Mouse (Mus musculus) testis, postnatal 10 days (tissue): ENCODE measurements around the gene Trpc2.

Experiments
- DNase-seq: peaks from one replicate; pipeline ENCODE4 v3.0.0; 2021; ENCODE audit warnings: low spot score

Trpc2 gene

DNA sequence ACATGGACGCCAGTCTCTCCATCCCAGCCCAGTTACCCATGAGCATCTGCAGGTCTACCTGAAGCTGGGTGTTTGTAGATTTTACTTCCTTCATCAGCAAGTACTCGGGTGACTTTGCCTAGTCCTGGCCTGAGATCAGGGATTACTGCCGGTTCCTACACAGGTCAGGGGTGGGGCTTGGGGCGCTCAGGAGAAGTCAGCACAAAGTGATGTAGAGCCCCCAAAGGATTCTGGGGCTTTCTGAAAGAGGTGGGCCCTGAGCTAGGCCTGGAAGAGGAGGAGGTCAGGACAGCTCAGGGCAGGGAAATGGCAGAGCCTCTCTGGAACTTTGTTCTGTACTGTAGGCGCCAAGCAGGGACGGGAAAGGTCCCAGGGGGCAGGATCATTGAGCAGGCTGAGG lies 19.8 kb downstream of the Trpc2 start:
- no peak for DNase-seq

DNA sequence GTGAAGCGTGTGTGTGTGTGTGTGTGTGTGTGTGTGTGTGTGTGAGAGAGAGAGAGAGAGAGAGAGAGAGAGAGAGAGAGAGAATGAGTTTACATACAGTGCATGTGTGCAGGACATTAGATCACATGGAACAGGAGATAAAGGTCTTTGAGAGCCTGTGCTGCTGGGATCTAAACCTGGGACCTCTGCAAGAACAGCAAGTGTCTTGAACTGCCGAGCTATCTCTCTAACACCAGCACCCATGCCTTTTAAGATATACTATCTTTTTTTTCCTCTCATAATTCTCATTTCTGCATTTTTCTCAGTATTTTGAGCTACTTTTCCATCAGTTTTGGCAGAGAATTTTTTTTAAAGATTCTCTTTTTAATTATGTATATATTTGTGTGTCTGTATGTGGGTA lies 20.6 kb downstream of the Trpc2 start:
- DNase-seq = no peak

DNA sequence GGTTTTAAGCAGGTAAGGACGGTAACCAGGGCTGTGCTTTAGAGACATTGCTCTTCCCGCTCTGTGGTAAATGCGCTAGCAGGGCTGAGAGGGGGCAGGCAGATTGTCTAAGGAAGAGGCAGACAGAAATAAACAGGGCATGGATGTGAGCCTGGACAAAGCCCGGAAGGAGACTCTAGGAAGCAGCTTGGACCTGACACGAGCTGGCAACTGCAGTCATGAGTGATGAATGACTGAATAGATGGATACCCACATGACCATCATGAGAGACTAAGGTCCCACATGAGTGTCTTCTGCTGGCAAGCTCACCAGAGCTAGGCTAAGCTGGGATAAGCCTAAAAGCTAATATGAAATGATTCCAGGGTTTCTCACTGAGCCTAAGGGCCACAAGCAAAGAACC lies 21.2 kb downstream of the Trpc2 start:
- no peak for DNase-seq

DNA sequence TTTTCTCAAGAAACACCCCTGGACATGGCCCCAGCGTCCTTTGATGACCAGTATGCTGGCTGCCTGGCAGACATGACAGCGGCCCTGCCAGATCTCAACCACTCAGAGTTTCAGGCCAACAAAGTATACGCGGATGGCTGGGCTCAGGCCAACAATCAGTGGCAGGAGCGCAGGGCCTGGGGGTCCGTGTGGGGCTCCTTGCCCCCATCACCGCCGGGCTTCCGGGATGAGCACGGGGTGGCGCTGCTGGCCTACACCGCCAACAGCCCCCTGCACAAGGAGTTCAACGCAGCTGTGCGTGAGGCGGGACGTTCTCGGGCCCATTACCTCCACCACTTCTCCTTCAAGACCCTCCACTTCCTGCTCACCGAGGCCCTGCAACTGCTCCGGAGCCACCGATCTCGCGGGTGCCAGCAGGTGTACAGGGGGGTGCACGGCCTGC lies 23.8 kb downstream of the Trpc2 start:
- DNase-seq = no peak

DNA sequence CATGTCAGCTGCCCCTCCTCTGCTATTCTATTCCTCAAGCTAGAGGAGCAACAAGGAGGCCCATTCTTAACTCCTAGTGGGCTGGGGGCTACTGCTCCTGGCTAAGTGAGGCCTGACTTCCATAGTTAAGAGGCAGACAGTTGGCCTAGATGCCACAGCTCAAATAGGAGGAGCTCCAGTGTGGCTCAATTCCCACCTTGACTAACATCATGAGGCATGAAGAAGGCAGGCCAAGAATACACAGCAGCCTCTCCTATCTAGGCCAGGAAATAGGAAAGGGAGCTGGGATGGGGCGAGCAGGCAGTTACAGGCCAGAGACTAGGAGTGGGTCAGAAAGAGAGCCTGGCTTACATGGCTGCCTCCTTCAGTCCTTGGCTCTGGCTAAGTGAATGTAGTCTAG lies 25.3 kb downstream of the Trpc2 start:
- DNase-seq = no peak

DNA sequence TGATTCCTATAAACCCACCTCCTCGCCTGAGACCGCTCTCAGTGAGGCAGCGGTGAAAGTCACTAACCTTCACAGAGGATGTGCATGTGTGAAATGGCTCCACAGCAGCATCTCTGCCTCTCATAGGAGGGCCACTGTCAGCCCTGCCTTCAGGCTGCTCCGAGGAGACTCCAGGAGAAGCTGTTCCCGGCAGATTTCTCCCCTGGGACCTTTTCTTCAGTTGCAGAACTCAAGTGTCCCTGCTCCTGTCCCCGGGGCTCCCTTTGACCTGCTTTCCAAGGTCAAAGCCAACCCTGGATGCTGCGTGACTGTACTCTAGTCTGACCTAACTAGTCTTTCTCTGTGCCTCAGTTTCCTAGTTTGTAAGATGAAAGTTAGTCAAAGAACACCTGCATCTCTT lies 26.3 kb downstream of the Trpc2 start, which contains the start of gene Art5:
Gene Art5 (minus strand): TSS at position 319 of the 400 bp plus-strand sequence.
- no peak for DNase-seq

DNA sequence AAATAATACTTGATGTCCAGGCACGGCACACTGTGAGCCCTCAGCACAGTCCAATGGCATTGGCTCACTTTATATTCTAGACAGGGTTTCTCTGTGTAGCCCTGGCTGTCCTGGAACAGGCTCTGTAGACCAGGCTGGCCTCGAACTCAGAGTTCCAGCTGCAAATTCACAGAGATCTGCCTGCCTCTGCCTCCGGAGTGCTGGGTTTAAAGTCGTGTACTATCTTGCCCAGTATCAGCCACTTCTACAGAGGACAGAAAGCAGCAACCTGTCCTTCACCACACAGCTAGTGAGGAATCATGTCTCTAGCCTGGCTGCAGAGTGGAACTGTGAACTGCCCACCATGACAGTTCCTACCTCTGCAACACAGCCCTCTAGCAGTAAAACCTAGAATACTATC lies 26.8 kb downstream of the Trpc2 start:
- no peak for DNase-seq

DNA sequence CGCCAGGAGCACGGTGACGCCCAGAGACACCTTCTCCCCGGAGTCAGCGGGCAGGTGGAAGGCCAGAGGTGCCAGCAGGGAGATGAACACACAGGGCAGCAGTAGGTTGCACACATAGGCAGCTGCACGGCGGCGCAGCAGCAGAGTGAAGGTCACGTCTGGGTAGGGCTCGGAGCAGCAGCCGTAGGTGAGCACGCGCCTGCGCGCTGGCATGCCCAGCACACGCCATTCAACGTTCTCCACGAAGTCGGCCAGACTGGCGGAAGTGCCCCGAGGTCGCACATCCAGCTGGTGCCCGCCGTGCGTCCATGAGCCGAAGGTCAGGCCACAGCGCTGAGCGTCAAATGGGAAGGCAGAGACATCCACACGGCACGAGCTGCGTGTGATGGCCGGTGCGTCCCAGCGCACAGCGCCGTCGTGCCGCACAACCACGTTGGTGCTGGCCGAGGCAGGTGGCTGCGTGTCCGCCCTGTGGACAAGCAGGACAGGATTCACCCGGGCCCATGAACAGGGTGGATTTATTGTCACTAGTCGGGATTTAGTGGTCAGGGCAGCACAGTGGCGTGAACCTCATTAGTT lies 30.3 kb downstream of the Trpc2 start:
- DNase-seq = no peak

DNA sequence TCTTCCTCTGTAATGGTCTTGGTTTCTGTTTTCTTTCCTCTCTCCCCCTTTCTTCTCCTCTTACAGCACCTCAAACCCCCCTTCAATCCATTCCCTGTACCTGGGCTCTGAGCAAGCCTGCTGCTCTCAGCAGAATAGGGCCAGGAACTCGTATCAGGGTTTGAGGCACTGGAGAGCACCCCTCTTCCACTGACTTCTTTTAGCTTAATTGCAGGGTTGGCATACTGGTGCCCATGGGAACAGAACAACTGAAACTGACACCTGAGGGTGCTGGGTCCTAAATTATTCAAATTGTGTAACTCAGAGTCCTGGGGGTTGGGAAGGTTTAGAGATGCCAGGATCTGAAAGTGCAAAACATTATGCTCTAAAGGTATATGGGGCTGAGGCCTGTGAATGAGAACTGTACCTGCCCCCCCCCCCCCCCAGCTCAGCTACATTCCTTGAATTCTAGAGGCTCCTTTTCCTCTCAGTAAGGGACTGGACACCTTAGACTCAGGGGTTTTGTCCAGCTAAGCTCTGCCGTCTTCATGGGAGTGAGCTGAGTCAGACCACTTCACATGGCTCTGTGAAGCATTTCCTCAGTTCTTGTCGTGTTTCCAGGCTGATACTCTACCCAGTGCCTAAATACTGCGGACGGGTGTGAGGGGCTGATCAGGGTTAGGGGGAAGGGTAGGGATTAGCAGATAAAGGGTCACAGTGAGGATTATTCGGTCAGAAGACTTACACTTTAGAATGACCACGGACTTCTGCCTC lies 33.8 kb downstream of the Trpc2 start, which contains the start of gene Chrna10:
Gene Chrna10 (minus strand): TSS at position 250 of the 753 bp plus-strand sequence.
- no peak for DNase-seq

DNA sequence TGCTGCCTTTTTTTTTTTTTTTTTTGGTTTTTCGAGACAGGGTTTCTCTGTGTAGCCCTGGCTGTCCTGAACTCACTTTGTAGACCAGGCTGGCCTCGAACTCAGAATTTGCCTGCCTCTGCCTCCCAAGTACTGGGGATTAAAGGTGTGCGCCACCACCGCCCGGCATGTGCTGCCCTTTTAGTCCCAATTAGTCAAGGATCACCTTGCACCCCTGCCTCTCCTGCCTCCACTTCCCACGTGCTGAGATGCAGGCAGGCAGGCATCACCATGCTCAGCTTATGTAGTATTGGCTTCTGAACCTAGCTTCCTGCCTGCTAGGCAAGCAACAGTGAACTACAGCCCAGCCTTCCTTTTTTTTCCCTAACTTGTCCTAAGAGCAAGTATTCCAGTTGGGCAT lies 34.5 kb downstream of the Trpc2 start:
- no peak for DNase-seq

DNA sequence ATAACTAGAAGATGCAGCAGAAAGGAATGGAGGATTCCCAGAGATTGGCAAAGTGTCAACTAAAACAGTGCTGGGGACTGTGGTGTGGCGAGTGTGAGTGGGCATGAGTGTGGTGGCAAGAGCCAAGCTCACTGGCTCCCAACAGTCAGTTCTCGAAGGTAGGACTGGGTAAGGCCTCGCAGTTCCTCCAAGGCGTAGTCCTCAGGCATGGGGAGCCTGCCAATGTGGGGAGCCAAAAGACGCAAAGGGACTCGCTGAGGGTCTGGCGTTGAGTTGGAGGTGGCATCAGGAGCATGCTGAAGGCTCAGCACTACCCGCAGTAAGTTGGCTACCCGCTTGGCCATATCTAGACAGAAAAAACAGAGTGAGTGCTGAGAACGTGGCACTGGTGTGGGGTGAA lies 37.4 kb downstream of the Trpc2 start:
- DNase-seq = no peak

DNA sequence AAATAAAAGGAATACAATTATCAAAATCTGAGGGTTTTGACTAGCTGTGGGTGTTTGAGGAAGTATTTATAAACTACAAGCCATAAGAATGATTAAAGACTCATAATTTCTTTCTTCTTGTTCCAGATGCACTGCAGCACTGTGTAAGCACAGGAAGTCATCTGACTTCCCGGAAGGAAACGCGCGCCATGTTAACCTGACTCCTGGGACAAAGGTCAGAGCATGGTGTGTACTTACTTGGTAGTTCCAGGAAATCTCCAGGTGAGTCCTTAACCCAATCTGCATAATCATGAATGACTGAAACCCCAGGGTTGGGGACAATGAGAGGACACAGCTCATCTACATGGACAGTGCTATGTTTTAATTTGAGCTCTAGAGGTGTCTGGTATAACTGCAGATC lies 49.5 kb downstream of the Trpc2 start:
- DNase-seq = no peak

DNA sequence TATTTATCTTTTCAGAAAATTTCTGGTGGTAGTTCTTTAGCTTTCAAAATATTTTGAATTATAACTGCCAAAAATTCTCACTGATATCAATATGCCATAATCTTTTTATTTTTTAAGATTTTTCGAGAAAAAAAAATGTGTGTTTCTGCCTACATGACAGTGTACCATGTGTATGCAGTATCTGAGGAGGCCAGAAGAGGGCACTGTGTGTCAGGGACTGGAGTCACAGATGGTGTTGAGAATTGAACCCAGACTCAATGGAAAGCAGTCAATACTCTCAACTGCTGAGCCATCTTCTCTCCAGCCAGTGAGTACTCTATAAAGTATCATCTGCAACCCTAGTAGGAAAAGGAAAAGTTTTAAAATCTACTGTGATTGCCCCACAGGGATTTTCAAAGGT lies 54.5 kb downstream of the Trpc2 start:
- peak; percentile 57 for DNase-seq

DNA sequence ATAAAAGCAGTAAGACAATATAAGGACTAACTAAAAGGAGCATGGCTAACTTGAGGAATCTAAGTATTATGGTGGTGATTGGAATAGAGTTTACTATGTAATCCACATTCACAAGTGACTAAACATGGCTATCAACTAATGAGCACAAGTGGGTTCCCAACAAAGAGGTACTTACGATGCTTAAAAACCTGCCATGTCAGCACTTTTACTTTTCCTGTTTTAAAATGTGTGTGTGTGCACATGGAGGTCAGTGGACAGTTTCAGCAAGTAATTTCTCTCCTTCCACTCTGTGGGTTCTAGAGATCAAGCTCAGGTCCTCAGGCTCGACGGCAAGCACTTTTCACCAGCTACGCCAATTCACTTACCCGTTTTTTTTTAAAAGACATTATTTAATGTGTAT lies 55.0 kb downstream of the Trpc2 start:
- no peak for DNase-seq
